In the genomic region with DNA sequence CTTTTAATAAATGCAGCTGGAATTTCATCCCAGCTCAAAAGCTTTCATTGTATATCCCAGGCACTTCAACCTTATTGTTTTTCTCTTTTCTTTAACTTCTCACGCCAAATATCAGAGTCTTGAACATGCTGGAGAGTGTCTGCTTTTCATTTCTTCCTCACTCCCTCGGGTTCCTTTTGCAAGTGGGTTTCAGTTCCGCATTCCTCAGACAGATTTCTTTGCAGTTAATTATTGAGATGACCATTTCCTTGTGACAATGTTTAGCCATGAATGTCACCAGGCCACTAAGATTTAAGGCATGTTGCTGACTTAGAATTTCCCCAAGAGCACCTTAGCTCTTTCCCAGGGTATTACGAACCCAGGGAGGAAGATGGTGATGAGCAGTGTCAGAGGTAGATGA, we compare ENCODE assay signal across 19 mouse cellular contexts.
A peak's percentile ranks its signal among the peaks of the same experiment; 100 is the strongest.
DNase-seq lines count a peak whose midpoint lies in the region; ATAC-seq and TF ChIP-seq lines count a peak whose summit lies in the region.
"Had no signal": no experiment of that assay in that cellular context is flagged by ENCODE, and none has a peak within 500 bp of the region (broad histone marks: within the 10 kb centered on the region; RNA-seq: fewer than 3 reads in every experiment).

No protein-coding gene starts in this region.

- H3K4me1 ChIP-seq in kidney, postnatal 0 days (replicated peaks; ENCODE audit: insufficient read depth, low read length) = no peaks in the 10 kb centered on the region
- no peaks in the 10 kb centered on the region for H3K4me1 ChIP-seq in kidney, embryonic 14.5 days (ENCODE audit: control insufficient read depth, insufficient read depth, low read length)
- H3K4me1 ChIP-seq in CH12.LX (ENCODE audit: control insufficient read depth in 1 of 2, insufficient read depth in 2 of 2) = peaks cover 2 to 16% of the 10 kb centered on the region in 2 experiments; a peak in 2 of 4 replicates
- no peaks in the 10 kb centered on the region for H3K4me1 ChIP-seq in kidney, adult 2 months (ENCODE audit: control insufficient read depth, insufficient read depth, low read length)

- TF ChIP-seq EP300 in CH12.LX (IDR thresholded peaks at IDR 0.05; ENCODE audit: low read length) = peak; percentile 72

- H3K4me2 ChIP-seq in kidney, postnatal 0 days (ENCODE audit: low read length) = no peak overlapping the region
- H3K4me2 ChIP-seq in kidney, embryonic 14.5 days (replicated peaks; ENCODE audit: low read depth, low read length) = no peak overlapping the region
- no peak overlapping the region for H3K4me2 ChIP-seq in CH12.LX (ENCODE audit: insufficient read depth, low read depth, poor library complexity, severe bottlenecking)

- no peak overlapping the region for H3K9ac ChIP-seq in kidney, postnatal 0 days (ENCODE audit: low read depth, low read length)
- no peak overlapping the region for H3K9ac ChIP-seq in kidney, embryonic 14.5 days (ENCODE audit: low read depth, low read length)
- H3K9ac ChIP-seq in CH12.LX (ENCODE audit: insufficient read depth, low read depth) = no peak overlapping the region

- no peak overlapping the region for H3K4me3 ChIP-seq in kidney, postnatal 0 days (replicated peaks; ENCODE audit: low read depth, low read length)
- H3K4me3 ChIP-seq in kidney, embryonic 14.5 days (ENCODE audit: low read length) = no peak overlapping the region
- no peak overlapping the region for H3K4me3 ChIP-seq in CH12.LX (replicated peaks in 1 of 3; ENCODE audit: low read depth in 2 of 3, low read length in 2 of 3, poor library complexity in 1 of 3)
- no peak overlapping the region for H3K4me3 ChIP-seq in kidney, adult 2 months (ENCODE audit: insufficient read depth, low read depth, low read length)

- no peak for TF ChIP-seq CTCF in kidney, postnatal 0 days (IDR thresholded peaks at IDR 0.05; ENCODE audit: low read depth)
- no peak for TF ChIP-seq CTCF in CH12.LX (conservative IDR thresholded peaks at IDR 0.05 in 1 of 2, IDR thresholded peaks at IDR 0.05 in 1 of 2; ENCODE audit: low read depth in 2 of 2, low read length in 2 of 2)
- TF ChIP-seq CTCF in kidney, adult 2 months (conservative IDR thresholded peaks at IDR 0.05; ENCODE audit: insufficient read depth, insufficient read length, low read depth, low read length) = no peak

- no peak overlapping the region for H3K27ac ChIP-seq in kidney, postnatal 0 days
- no peak overlapping the region for H3K27ac ChIP-seq in kidney, embryonic 14.5 days (ENCODE audit: low read depth, low read length)
- H3K27ac ChIP-seq in CH12.LX (ENCODE audit: insufficient read depth, low read depth) = no peak overlapping the region; the same call in 1 of the 2 replicates
- no peak overlapping the region for H3K27ac ChIP-seq in kidney, adult 2 months (ENCODE audit: insufficient read depth, low read depth, low read length)

- in situ Hi-C loops in CH12.LX (cut with MboI; ENCODE audit: low pct_ligation_motif_present, low pct_unique_long_range_greater_than_20kb, low sequenced_read_pairs) = no loop called here

- dilution Hi-C loops in CH12.LX (cut with MboI; ENCODE audit: extremely low pct_ligation_motif_present, extremely low pct_unique_long_range_greater_than_20kb, low sequenced_read_pairs) = no loop called here

- no peaks in the 10 kb centered on the region for H3K79me2 ChIP-seq in CH12.LX (replicated peaks; ENCODE audit: control insufficient read depth, extremely low read depth, insufficient read depth, poor library complexity, severe bottlenecking)

- no peak for TF ChIP-seq RAD21 in CH12.LX (IDR thresholded peaks at IDR 0.05; ENCODE audit: low read depth, low read length)

- WGBS in kidney, postnatal 0 days = 42% methylated on average over 4 of the region's 4 CpGs
- 40% methylated on average over 4 of the region's 4 CpGs for WGBS in kidney, embryonic 14.5 days
- 43% methylated on average over 4 of the region's 4 CpGs for WGBS in kidney, adult 2 months

- ATAC-seq in kidney, postnatal 0 days (replicated peaks; ENCODE audit: low FRiP score, low read depth) = no peak
- ATAC-seq in kidney, embryonic 14.5 days (ENCODE audit: low FRiP score, low TSS enrichment) = no peak
- ATAC-seq: activated CD4-positive, CD25-positive, alpha-beta regulatory T cell, adult 4 months; CD4-positive, CD25-positive, alpha-beta regulatory T cell, adult 4 months; Patski had no signal

- no peak for TF ChIP-seq POLR2A in CH12.LX (IDR thresholded peaks at IDR 0.05; ENCODE audit: low read depth, low read length)
- no peak for TF ChIP-seq POLR2A in kidney, adult 2 months (IDR thresholded peaks at IDR 0.05; ENCODE audit: low read depth, low read length)

- no peaks in the 10 kb centered on the region for H3K36me3 ChIP-seq in kidney, postnatal 0 days (ENCODE audit: insufficient read depth, low read length)
- no peaks in the 10 kb centered on the region for H3K36me3 ChIP-seq in kidney, embryonic 14.5 days (ENCODE audit: control insufficient read depth, insufficient read depth, low read length)
- H3K36me3 ChIP-seq in CH12.LX (replicated peaks in 1 of 2; ENCODE audit: control insufficient read depth in 1 of 2, insufficient read depth in 1 of 2, low read length in 1 of 2) = no peaks in the 10 kb centered on the region
- H3K36me3 ChIP-seq in kidney, adult 2 months (ENCODE audit: control insufficient read depth, insufficient read depth, low read length) = no peaks in the 10 kb centered on the region
- H3K36me3 ChIP-seq: G1E had no signal

- no peaks in the 10 kb centered on the region for H3K27me3 ChIP-seq in kidney, postnatal 0 days (ENCODE audit: insufficient read depth, low read length)
- H3K27me3 ChIP-seq in kidney, embryonic 14.5 days (ENCODE audit: control insufficient read depth, insufficient read depth, low read length) = no peaks in the 10 kb centered on the region
- H3K27me3 ChIP-seq in CH12.LX (replicated peaks) = no peaks in the 10 kb centered on the region
- no peaks in the 10 kb centered on the region for H3K27me3 ChIP-seq in kidney, adult 2 months (replicated peaks; ENCODE audit: control insufficient read depth, insufficient read depth, low read length)
- H3K27me3 ChIP-seq: Patski had no signal

- peak; percentile 37 for DNase-seq in kidney, postnatal 0 days (ENCODE audit: low spot score)
- DNase-seq in CH12.LX (ENCODE audit: extremely low read depth) = peak; percentile 67
- no peak for DNase-seq in kidney, adult 2 months
- DNase-seq: adrenal gland, adult 2 months; adrenal gland, adult 8-10 months; adrenal gland, postnatal 10 days; adrenal gland, postnatal 14 days; adrenal gland, postnatal 25 days; adrenal gland, postnatal 36 days; B cell, adult 2 months; cerebellum, adult 11 months; cerebellum, adult 11-12 months; cerebellum, adult 18-20 months; cerebellum, adult 2 months had no signal

- H3K9me3 ChIP-seq in kidney, postnatal 0 days (replicated peaks; ENCODE audit: low read length) = no peaks in the 10 kb centered on the region
- H3K9me3 ChIP-seq in kidney, embryonic 14.5 days (ENCODE audit: control insufficient read depth, low read length) = no peaks in the 10 kb centered on the region
- H3K9me3 ChIP-seq in CH12.LX (replicated peaks; ENCODE audit: low read length) = no peaks in the 10 kb centered on the region

TF ChIP-seq in CH12.LX, 34 proteins besides CTCF, POLR2A, EP300 and RAD21:
- peak; percentile 74 for TF ChIP-seq IRF4 (IDR thresholded peaks at IDR 0.05; ENCODE audit: low read depth, low read length)
- no peak for TF ChIP-seq USF1 (IDR thresholded peaks at IDR 0.05; ENCODE audit: low read depth, low read length)
